Mouse (Mus musculus): Measurements from ENCODE around the gene Pnkp. TPM values are rescaled to one million over a fixed set of nuclear protein-coding genes. Genes with fewer than 3 reads are reported as not detected.

Pnkp gene
- total and polyA plus RNA-seq, 3 experiments = 14.8 to 41.6 (median 22.2) TPM

DNA sequence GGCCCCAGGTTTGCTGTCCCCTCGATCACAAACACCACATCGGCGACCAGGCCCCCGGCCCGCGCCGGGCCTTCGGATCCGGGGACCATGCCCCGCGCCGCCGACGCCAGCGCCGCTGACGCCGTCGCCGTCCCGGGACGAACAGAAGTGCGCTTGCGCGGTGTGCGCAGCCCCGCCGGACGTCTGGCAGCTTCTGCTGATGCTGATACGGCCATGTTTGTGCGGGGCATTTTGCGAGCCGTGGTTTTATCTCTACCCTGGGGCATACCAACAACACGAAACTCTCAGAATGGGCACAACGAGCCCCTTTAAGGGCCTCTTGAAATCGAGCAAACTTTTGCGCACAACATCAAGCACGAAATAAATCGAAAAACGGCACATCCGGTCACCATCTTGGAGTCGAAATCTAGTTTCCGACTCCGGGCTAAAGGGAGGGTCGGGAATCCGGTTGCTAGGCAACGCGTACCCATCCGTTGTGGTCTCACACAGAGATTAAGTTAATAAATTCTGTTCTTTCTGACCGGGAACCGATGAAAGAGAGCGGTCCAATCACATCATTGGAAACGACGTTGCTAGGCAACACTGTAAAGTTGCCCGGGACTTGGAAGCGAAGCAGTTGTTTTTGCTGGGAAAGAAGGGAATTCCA lies 35.5 kb downstream of the Pnkp start, which contains the start of gene Med25:
Gene Med25, minus strand, starts transcription at position 437 of the 646 bp plus-strand sequence.
- in situ Hi-C loops (cut with MboI; ENCODE audit: low pct_ligation_motif_present, low pct_unique_long_range_greater_than_20kb, low sequenced_read_pairs) = no loop called here
- Histone ChIP-seq H3K9me3 (replicated peaks; ENCODE audit: low read length) (no peaks in the 10 kb centered on the region), H3K9ac (ENCODE audit: insufficient read depth, low read depth) (peak within 1 kb of the TSS; percentile 94), H3K27me3 (replicated peaks) (no peaks in the 10 kb centered on the region), H3K27ac (ENCODE audit: insufficient read depth, low read depth) (peak within 1 kb of the TSS; percentile 33; the same call in 1 of the 2 replicates), H3K4me2 (ENCODE audit: insufficient read depth, low read depth, poor library complexity, severe bottlenecking) (peak within 1 kb of the TSS; percentile 85), H3K79me2 (replicated peaks; ENCODE audit: control insufficient read depth, extremely low read depth, insufficient read depth, poor library complexity, severe bottlenecking) (peaks cover 14% of the 10 kb centered on the region), H3K4me1 (ENCODE audit: control insufficient read depth in 1 of 2, insufficient read depth in 2 of 2) (peaks cover 10 to 27% of the 10 kb centered on the region in 2 experiments), H3K4me3 (replicated peaks in 1 of 3; ENCODE audit: low read depth in 2 of 3, low read length in 2 of 3, poor library complexity in 1 of 3) (peak within 1 kb of the TSS; percentile 88 to 91 (median 90)), H3K36me3 (replicated peaks in 1 of 2; ENCODE audit: control insufficient read depth in 1 of 2, insufficient read depth in 1 of 2, low read length in 1 of 2) (peaks cover 4 to 33% of the 10 kb centered on the region in 2 experiments)
- dilution Hi-C loops (cut with MboI; ENCODE audit: extremely low pct_ligation_motif_present, extremely low pct_unique_long_range_greater_than_20kb, low sequenced_read_pairs) = no loop called here
- TF ChIP-seq GABPA (IDR thresholded peaks at IDR 0.05; ENCODE audit: insufficient replicate concordance, low read depth, low read length) = no peak; the same call in 1 of the 2 replicates
- peak; percentile 89 for TF ChIP-seq NRF1 (IDR thresholded peaks at IDR 0.05; ENCODE audit: low read depth, low read length)
- no peak for TF ChIP-seq POLR2AphosphoS2 (IDR thresholded peaks at IDR 0.05; ENCODE audit: low read depth, low read length)
- TF ChIP-seq ZNF384 (IDR thresholded peaks at IDR 0.05; ENCODE audit: low read depth, low read length) = no peak
- TF ChIP-seq MXI1 (IDR thresholded peaks at IDR 0.05; ENCODE audit: low read depth, low read length) = peak; percentile 57; the same call in 1 of the 2 replicates
- no peak for TF ChIP-seq UBTF (IDR thresholded peaks at IDR 0.05; ENCODE audit: low read depth, low read length)
- no peak for TF ChIP-seq CHD1 (IDR thresholded peaks at IDR 0.05; ENCODE audit: low read depth, low read length)
- TF ChIP-seq EP300 (IDR thresholded peaks at IDR 0.05; ENCODE audit: low read length) = no peak
- no peak for TF ChIP-seq PAX5 (IDR thresholded peaks at IDR 0.05; ENCODE audit: low read length)
- no peak for TF ChIP-seq CTCF (conservative IDR thresholded peaks at IDR 0.05 in 1 of 2, IDR thresholded peaks at IDR 0.05 in 1 of 2; ENCODE audit: low read depth in 2 of 2, low read length in 2 of 2)
- no peak for TF ChIP-seq ETS1 (conservative IDR thresholded peaks at IDR 0.05; ENCODE audit: low read depth, low read length)
- no peak for TF ChIP-seq MAX (IDR thresholded peaks at IDR 0.05; ENCODE audit: low read length)
- TF ChIP-seq E2F4 (IDR thresholded peaks at IDR 0.05; ENCODE audit: insufficient replicate concordance, low read depth, low read length) = no peak
- peak; percentile 90 for TF ChIP-seq NELFE (IDR thresholded peaks at IDR 0.05; ENCODE audit: low read depth, low read length)
- peak; percentile 80 for TF ChIP-seq SIN3A (IDR thresholded peaks at IDR 0.05; ENCODE audit: low read length)
- TF ChIP-seq USF2 (conservative IDR thresholded peaks at IDR 0.05; ENCODE audit: low read depth, low read length) = no peak
- TF ChIP-seq RAD21 (IDR thresholded peaks at IDR 0.05; ENCODE audit: low read depth, low read length) = no peak
- TF ChIP-seq HCFC1 (IDR thresholded peaks at IDR 0.05; ENCODE audit: low read depth, low read length) = peak; percentile 94
- no peak for TF ChIP-seq SMC3 (IDR thresholded peaks at IDR 0.05; ENCODE audit: low read depth, low read length)
- no peak for TF ChIP-seq MAZ (IDR thresholded peaks at IDR 0.05; ENCODE audit: low read depth, low read length)
- no peak for TF ChIP-seq CHD2 (IDR thresholded peaks at IDR 0.05; ENCODE audit: low read length)
- TF ChIP-seq MAFK (IDR thresholded peaks at IDR 0.05; ENCODE audit: insufficient replicate concordance, low read length) = no peak
- no peak for TF ChIP-seq IRF4 (IDR thresholded peaks at IDR 0.05; ENCODE audit: low read depth, low read length)
- TF ChIP-seq POLR2A (IDR thresholded peaks at IDR 0.05; ENCODE audit: low read depth, low read length) = peak; percentile 96
- TF ChIP-seq TBP (conservative IDR thresholded peaks at IDR 0.05; ENCODE audit: low read depth, low read length) = 0 out of 2 replicates have a peak, but pooled peaks have one; percentile 28
- TF ChIP-seq ZMIZ1 (IDR thresholded peaks at IDR 0.05; ENCODE audit: low read depth, low read length) = no peak
- TF ChIP-seq USF1 (IDR thresholded peaks at IDR 0.05; ENCODE audit: low read depth, low read length) = no peak
- TF ChIP-seq MEF2A (IDR thresholded peaks at IDR 0.05; ENCODE audit: borderline replicate concordance, low read depth, low read length) = 0 out of 2 replicates have a peak, but pooled peaks have one; percentile 40
- TF ChIP-seq JUND (conservative IDR thresholded peaks at IDR 0.05; ENCODE audit: low read depth, low read length) = no peak
- TF ChIP-seq JUN (IDR thresholded peaks at IDR 0.05; ENCODE audit: insufficient read depth, low read depth, low read length) = no peak
- peak; percentile 91; the same call in 1 of the 2 replicates for TF ChIP-seq KAT2A (IDR thresholded peaks at IDR 0.05; ENCODE audit: insufficient replicate concordance, low read length)
- no peak for TF ChIP-seq RCOR1 (conservative IDR thresholded peaks at IDR 0.05; ENCODE audit: low read depth, low read length)
- TF ChIP-seq BHLHE40 (IDR thresholded peaks at IDR 0.05; ENCODE audit: low read depth, low read length) = no peak
- TF ChIP-seq TCF12 (IDR thresholded peaks at IDR 0.05; ENCODE audit: low read depth, low read length) = peak; percentile 59; the same call in 1 of the 2 replicates
- no peak for TF ChIP-seq MYC (IDR thresholded peaks at IDR 0.05; ENCODE audit: low read depth, low read length)
- TF ChIP-seq ZC3H11A (IDR thresholded peaks at IDR 0.05; ENCODE audit: low read depth, low read length) = no peak
- no peak for TF ChIP-seq ELF1 (IDR thresholded peaks at IDR 0.05; ENCODE audit: low read depth, low read length)
- no peak for TF ChIP-seq ZKSCAN1 (IDR thresholded peaks at IDR 0.05; ENCODE audit: borderline replicate concordance, low read depth, low read length)
- peak; percentile 92 for DNase-seq (ENCODE audit: extremely low read depth)
